Mouse (Mus musculus): Measurements from ENCODE around the gene Ccnl2.

DNA sequence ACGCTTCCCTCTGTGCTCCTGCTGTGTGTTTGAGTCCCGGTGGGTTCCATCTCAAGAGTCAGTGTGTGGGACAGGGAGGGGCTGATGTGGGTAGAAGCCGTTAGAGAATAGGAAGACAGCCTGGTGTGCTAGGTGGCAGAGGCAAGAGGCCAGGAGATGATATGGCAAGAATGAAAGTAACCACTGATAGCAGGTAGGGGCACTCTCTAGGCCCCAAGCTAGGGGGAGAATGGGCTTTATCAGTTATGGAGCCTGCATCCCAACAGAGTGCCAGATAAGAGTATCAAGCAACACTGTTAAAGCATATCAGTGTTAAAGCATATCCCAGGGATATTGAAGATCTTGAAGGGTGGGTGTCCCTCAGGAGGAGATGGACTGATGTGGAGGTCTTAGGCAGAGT is 44.6 kb downstream of the Ccnl2 start:
- no peak for TF ChIP-seq CTCF (IDR thresholded peaks at IDR 0.05; ENCODE audit: extremely low read depth, insufficient read depth, low read length)
- no peak for TF ChIP-seq POLR2A (IDR thresholded peaks at IDR 0.05; ENCODE audit: extremely low read depth, insufficient read depth, low read length)

All from cortical plate, adult 2 months (tissue).